Mouse (Mus musculus) myocyte (in vitro differentiated cells): ENCODE measurements around the gene Gm20388.

Source experiments
- CEBPB ChIP-seq: IDR thresholded peaks from 2 replicates; pipeline ENCODE4 v1.6.1; 2011; ENCODE audit warnings: mild to moderate bottlenecking, moderate library complexity; ENCODE audit not compliant: poor library complexity, insufficient read depth, severe bottlenecking
- E2F4 ChIP-seq: IDR thresholded peaks from one replicate; pipeline ENCODE4 v1.6.1; 2011; ENCODE audit warnings: mild to moderate bottlenecking, control low read depth, moderate library complexity; ENCODE audit not compliant: insufficient read depth
- MYOG ChIP-seq, 3 experiments: IDR thresholded peaks; one replicate each; pipeline ENCODE4 v1.6.1; 2011; ENCODE audit warnings: control low read depth in 2 of 3, low read depth in 2 of 3, mild to moderate bottlenecking in 2 of 3; ENCODE audit not compliant: insufficient read length in 2 of 3, control insufficient read depth in 1 of 3, insufficient read depth in 1 of 3
- POLR2A ChIP-seq: IDR thresholded peaks from one replicate; pipeline ENCODE4 v1.6.1; 2011; ENCODE audit warnings: low read depth, mild to moderate bottlenecking, control low read depth, moderate library complexity; ENCODE audit not compliant: insufficient read length
- POLR2AphosphoS2 ChIP-seq: IDR thresholded peaks from one replicate; pipeline ENCODE4 v1.6.1; 2011; ENCODE audit warnings: low read depth, control low read depth; ENCODE audit not compliant: insufficient read length
- SRF ChIP-seq: IDR thresholded peaks from one replicate; pipeline ENCODE4 v1.6.1; 2011; ENCODE audit warnings: low read depth; ENCODE audit not compliant: control insufficient read depth, insufficient read length
- TCF3 ChIP-seq: IDR thresholded peaks from one replicate; pipeline ENCODE4 v1.6.1; 2011; ENCODE audit warnings: low read depth, control low read depth; ENCODE audit not compliant: insufficient read length
- USF1 ChIP-seq: IDR thresholded peaks from one replicate; pipeline ENCODE4 v1.6.1; 2011; ENCODE audit warnings: low read depth, mild to moderate bottlenecking, control low read depth, moderate library complexity

DNA sequence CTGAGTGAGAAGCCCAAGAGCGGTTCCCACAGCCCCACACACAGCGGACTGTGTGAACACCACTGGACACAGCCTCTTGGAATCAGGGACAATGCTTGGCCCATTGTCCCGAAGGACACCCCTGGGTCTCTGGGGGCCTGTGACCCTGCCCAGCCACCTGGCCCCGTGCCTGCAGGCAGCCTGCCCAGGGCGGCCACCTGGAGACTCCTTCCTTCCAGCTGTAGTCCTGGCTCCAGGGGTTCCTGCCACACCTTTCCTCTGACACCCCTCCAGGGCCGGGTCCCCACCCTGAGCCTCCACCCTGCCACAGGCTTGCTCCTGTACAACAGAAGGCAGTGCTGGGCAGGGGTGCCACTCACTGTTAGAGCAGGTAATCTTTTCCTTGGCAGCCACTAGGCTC lies 277.9 kb downstream of the Gm20388 start:
- TF ChIP-seq POLR2A (no peak), CEBPB (no peak), POLR2AphosphoS2 (no peak), E2F4 (no peak), MYOG (IDR thresholded peaks at IDR 0.05; ENCODE audit: control insufficient read depth in 1 of 3, insufficient read depth in 1 of 3, insufficient read length in 2 of 3, low read depth in 2 of 3) (no peak), USF1 (no peak), SRF (no peak), TCF3 (no peak)
